Mouse (Mus musculus) retina, adult 2 months (tissue): ENCODE measurements around the gene Aqp3.
"Not testable (repeated sequence)": the region's sequence is repeated elsewhere in the genome, so short reads cannot be mapped to it uniquely, and the experiment has no call there.

Experiments used
- DNase-seq: peaks from one replicate; pipeline ENCODE4 v3.0.0-alpha.2; 2012; ENCODE audit warnings: low read depth, low spot score

Gene Aqp3

GRCm38 (mm10) chr4:41102901-41103300, 4.9 kb upstream of the Aqp3 start:
- DNase-seq = no peak

- no peak for DNase-seq
Observed at GRCm38 (mm10) chr4:41100986-41101385, 3.0 kb upstream of the Aqp3 start.

DNA sequence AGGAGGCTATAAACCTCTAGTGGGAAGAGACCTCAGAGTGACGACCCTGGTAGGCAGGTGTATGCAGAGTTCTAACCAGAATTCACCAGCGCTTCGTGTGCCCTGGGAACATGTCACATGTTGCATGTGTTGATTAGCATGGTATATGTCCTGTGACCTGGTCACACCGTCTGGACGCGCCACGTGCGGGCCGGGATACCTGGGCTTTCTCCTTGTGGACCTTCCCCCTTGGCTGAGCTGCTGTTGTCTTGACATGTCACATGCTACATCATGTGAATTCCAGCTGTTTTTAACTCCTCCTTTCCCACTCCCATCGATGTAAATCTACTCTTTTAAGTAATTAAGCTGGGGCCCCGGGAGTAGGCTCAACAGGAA, 581 bp upstream of the Aqp3 start:
- no peak for DNase-seq

DNA sequence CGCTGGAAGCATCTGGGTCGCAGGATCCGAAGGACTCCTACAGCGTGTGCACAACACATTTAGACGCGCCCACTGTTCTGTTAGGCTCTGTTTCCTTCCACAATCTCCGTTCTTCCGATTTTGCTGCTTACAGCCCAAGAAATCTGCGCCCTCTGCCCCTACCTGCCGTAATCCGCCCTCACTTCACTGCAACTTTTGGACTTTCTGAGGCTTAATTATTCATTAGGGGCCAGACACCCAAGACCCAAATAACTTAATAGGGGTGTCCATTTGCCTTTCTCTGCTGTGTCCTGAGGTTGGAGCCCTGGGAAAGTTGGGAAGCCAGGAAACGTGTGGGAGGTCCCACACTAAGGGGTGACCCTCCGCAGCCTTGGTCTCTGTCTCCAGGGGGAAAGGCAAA, 602 bp downstream of the Aqp3 start:
- DNase-seq = no peak

GRCm38 (mm10) chr4:41096794-41097193, 1.2 kb downstream of the Aqp3 start:
- no peak for DNase-seq

- DNase-seq = no peak
Observed at GRCm38 (mm10) chr4:41096169-41096568, 1.8 kb downstream of the Aqp3 start.

GRCm38 (mm10) chr4:41094361-41094760, 3.6 kb downstream of the Aqp3 start:
- DNase-seq = no peak

GRCm38 (mm10) chr4:41092958-41093357, 5.0 kb downstream of the Aqp3 start:
- DNase-seq = no peak

DNA sequence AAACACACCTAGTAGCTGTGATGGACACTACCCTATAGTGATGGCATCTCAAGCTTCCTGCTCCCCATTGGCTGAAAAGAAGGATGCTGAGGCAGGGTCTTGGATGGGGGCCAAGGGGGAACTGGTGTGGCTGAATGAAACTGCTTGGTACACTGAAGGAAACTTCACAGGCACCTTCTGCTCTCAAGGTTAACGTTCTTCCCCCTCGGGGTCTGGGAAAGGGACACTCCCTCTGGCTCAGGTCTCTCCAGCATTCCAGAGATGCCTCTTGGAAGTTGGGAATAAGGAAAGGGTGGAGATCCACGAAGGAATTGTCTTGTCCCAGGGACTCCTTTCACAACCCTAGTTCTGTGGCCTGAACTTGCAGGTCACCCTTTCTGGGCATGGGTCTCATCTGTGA, 6.6 kb downstream of the Aqp3 start:
- DNase-seq = no peak

DNA sequence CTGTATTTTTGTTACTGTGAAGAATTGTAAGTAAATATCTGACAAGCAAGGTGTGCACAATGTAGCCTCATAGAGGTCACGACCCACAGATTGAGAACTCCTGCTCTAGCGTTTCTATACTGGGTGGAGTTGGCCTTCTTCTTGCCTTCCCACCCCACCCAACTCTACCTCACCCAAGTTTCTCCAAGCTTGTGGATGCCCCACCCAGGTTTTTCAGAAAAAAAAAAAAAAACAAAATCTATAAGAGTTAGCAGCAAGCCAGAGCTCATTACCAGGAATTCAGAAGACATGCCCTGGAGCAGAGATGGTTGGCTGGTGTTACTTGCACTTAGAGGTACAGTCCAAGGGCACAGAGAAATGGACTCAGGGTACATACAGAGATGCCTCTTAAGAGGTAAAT, 8.3 kb downstream of the Aqp3 start:
- no peak for DNase-seq

DNA sequence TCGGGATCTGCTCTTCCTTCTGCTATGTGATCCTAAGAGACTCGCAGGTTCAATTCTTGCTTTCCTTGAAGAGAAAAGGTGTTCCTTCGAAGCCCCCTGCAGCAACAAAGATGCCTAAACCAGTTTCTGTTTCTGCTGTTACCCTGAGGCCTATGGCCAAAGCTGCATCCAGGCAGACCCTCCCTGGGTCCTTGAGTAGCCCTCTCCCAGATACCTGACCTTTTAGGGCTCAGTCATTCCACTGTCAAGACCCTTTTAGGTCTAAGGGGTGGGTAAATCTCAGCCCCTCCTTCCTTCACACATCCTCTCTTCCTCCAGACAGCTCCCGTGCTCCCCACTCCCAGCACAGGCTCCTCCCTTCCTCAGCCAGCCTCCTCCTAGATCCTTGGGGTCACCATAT, 8.8 kb downstream of the Aqp3 start:
- no peak for DNase-seq

GRCm38 (mm10) chr4:41087459-41088298, 10.3 kb downstream of the Aqp3 start:
- DNase-seq = no peak

- DNase-seq = no peak
Observed at GRCm38 (mm10) chr4:41086947-41087346, 11.0 kb downstream of the Aqp3 start.

DNA sequence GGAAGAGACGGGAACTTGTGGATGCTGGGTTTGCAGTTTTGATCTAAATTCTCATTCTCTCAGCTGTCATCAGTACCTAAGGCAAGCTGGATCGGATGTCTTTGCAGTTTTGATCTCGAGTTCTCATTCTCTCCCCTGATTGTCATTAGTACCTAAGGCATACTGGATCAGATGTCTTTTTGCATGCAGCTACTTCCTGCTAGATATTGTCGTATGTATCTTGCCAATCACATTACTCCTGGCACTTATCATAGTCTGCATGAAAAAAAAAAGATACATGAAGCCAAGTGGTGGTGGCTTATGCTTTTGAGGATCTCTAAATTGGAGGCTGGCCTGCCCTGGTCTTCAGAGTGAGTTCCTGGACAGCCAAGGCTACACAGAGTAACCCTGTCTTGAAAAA, 13.2 kb downstream of the Aqp3 start:
- DNase-seq = no peak

DNA sequence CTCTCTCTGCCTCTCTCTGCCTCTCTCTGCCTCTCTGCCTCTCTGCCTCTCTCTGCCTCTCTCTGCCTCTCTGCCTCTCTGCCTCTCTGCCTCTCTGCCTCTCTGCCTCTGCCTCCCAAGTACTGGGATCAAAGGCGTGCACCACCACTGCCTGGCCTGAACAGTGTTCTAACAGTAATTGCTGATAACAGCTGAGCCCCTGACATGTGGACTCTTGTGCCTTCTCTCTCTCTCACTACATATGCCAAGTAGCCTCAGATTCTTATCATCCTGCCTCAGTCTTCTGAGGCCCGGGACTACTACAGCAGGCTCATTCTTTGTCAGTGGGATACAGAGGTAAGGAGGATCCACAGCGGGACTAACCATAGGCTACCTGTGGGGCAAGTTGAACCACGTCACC, 15.2 kb downstream of the Aqp3 start:
- not testable (repeated sequence) for DNase-seq

DNA sequence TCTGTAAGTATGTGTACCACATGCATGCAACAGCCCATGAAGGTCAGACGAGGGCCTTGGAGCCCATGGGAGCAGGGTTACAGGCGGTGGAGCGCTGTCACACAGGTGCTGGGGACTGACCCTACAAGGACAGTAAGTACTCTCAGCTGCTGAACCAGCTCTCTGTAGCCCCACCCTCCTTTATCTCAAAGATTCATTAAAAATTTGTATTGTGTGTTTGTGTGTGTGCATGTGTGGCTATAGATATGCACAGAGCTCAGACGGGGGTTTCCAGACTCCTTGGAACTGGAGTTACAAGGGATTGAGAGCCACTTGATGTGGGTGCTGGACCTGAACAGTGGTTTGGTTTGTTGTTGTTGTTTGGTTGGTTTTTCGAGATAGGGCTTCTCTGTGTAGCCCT, 16.2 kb downstream of the Aqp3 start:
- no peak for DNase-seq

DNA sequence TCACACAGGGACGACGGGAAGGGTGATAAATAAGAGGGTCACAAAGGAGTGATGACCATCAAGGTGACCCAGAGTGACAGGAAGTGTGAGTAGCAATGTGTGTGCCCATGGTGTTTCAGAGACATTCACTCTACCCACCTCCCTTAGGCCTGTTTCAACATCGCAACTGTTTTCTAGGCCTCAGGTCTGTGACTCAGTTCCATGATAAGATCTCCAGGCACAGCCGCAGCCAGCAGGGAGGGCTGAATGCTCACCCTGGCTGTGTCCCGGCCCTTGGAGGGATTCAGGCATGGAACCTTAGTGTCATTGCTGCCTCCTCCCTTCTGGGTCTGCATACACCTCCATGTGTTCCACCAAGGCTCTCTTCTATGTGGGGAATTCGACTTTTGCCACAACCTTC, 19.3 kb downstream of the Aqp3 start:
- DNase-seq = no peak

DNA sequence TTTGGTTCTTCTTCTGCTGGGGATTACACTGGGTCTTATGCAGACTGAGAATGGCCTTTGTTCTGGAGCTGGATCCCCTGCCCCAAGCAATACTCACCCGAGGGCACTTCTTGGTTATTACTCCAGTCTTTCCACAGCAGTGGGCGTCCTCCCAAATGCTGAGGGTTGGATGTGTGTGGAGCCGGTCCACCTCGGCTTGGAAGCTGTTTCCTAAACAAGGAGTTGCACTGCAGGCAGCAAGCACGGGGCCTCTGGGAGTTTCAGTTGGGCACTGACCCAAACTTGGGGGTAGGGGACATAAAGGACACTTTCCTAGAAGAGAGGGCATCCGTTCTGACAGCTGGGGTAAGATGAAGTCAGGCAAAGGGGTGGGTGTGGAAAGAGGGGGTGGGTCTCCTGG, 23.5 kb downstream of the Aqp3 start:
- DNase-seq = no peak

GRCm38 (mm10) chr4:41073008-41073817, 24.8 kb downstream of the Aqp3 start:
- no peak for DNase-seq

GRCm38 (mm10) chr4:41071500-41072429, 26.2 kb downstream of the Aqp3 start:
- no peak for DNase-seq

DNA sequence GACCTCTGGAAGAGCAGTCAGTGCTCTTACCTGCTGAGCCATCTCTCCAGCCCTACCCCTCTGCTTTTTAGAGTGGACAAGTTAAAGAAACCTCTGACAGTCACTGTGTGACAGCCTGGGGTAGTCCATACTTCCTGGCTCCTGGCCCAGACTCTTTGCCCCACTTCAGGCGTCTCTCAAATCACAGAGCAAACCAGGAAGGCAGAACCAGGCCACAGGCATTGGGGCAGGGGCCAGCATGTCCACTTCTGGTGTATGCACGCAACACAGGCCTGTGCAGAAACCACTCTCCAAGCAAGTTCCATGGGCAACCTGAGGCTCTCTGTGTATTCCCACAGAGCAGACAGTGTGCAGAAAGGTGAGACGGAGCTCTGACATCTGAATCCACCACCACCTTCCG, 32.8 kb downstream of the Aqp3 start:
- no peak for DNase-seq
